Mouse (Mus musculus) ovary, postnatal 36 days (tissue): ENCODE data around the gene Sdr16c6.

Experiments
- DNase-seq: peaks from one replicate; pipeline ENCODE4 v3.0.0; 2022; ENCODE audit warnings: low spot score, mixed read lengths

Gene Sdr16c6

GRCm38 (mm10) chr4:4077372-4077771, at the start of gene Sdr16c6:
Gene Sdr16c6 (minus strand): TSS chr4:4077522.
- DNase-seq: no peak

DNA sequence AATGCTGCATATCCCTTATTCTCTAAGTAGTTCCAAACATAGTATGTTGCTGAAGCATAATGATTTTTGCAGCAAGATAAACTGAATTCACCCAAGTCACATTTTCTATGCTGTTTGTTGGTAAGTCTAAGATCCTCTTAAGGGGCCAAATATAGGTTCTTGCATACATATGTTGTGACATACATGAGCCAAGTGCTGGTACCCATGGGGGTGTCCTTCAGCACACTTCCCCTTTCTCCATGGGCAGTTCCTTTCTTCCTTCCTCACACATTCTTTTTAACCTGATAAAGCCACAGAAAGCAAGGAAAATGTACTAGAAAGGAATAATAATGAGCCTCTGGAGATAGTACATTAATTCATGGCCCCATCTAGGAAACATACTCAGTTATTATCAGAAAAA, 2.9 kb upstream of the Sdr16c6 start:
- no peak for DNase-seq

DNA sequence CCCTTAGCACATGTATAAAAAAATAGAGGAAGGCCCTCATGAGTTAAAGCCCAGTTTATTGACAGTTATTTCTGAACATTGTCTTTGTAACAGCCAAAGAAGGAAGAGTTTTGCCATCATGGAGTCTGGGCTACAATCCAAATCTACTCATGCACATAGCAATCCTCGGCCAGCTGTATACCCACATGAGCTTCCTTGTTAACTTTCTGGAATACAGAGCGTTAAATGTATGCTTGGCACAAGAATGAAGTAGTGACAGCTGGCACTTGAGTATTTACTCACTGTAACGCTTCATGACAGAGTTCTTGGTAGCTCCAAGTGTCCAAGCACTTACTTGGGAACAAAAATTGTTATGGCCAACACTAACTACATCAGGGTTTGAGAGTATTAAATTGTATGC, 1.8 kb upstream of the Sdr16c6 start:
- no peak for DNase-seq

GRCm38 (mm10) chr4:4076001-4076400, 1.3 kb downstream of the Sdr16c6 start:
- no peak for DNase-seq
